Mouse (Mus musculus) cerebral cortex, adult 2 months (tissue): Measurements from ENCODE around the gene Vapb.

Experiments
- WGBS: fragments of 180-500 bp; shearing (Covaris S2); methylation state at CpG from one replicate; pipeline ENCODE4 v1.1.7; 2018; 5-methylcytosine and 5-hydroxymethylcytosine counted together

Gene Vapb

DNA sequence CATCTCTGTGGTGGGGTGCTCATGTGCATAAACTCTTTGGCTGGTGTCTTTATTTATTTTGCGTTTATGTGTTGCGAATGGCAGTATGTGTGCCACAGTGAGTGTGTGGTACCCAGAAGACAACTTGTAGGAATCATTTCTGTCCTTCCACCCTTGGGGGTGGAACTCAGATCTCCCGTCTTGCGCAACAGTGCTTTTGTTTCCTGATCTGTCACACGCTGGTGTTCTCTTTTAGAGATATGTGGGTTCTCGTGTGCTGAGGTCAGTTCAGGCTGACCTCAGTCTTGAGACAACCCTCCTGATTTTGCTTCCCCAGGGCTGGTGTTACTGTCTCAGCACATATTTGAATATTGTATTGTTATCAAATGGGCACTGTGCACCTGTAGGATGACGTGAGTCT, 1.8 kb downstream of the Vapb start:
- WGBS, result 86% methylated on average over 7 of the region's 7 CpGs

DNA sequence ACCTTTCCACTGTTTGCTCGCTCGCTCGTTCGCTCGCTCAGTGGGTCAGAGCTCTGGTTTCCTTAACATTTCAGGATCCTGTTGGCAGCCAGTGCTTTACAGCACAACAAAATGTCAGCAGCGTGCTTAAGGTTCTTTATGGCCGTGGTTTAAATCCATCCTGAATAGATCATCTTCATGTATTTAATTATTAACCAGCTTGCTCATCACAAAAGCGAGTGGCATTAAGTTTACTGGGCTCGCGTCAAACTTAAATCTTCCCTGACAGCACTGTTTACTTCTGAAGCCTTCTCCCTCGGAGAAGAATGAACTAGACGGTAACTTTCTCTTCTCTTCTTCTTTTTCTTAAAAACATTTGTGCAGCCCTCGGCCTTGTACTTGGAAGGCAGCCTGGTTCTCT, 4.8 kb downstream of the Vapb start:
- WGBS, result 75% methylated on average over 13 of the region's 13 CpGs

DNA sequence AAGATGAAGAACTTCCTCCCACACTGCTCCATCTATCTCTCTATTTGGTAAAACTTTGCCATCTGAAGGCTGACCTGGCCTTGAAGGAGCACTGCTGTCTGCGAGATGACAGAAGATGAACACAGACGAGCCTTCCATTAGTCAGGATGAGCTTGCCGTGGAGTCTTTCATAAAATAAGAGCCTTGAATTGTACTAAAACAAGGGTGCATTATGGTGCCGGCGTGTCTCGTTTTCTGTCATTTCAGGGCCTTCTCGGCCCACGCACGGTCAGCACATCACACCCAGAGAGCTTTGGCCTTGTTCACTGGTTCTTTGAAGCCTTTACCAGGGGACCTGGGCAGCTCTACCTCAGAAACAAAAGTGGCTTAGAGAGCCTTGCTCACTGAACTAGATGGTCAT, 5.4 kb downstream of the Vapb start:
- 70% methylated on average over 9 of the region's 9 CpGs for WGBS

DNA sequence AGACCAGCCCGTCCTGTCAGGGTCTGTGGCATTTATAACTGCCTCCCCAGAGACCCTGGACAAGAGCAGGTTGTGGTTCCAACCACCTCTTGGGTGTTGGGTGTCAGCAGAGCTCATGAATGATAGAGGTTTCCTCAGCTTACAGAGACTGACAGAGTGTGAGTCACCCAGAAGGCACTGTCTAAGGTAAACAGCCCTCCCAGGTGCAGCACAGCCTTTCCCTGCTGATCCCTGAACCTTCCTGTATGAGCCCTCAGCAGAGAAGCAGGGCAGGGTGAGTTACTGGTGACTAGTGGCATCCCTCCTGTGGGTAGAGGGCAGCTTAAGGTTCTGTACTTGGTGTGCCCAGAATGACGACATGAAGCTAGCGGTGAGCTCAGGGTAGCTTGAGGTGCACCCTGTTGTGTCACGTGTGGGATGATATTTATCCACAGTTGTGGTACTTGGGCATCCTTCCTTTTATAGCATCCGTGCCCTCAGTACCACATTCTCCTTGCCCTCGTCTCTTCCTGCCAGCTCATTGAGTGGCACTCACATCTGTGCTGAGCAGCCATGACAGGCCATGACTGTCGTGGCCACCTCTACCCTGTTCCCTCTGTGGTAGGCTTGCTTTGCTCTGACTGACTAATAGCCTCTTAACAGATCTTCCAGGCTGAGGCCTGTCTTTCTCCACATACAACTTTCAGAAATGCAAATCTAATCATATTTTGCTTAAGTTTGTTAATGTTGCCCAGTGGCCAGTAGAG, 6.9 kb downstream of the Vapb start:
- 90% methylated on average over 7 of the region's 7 CpGs for WGBS

DNA sequence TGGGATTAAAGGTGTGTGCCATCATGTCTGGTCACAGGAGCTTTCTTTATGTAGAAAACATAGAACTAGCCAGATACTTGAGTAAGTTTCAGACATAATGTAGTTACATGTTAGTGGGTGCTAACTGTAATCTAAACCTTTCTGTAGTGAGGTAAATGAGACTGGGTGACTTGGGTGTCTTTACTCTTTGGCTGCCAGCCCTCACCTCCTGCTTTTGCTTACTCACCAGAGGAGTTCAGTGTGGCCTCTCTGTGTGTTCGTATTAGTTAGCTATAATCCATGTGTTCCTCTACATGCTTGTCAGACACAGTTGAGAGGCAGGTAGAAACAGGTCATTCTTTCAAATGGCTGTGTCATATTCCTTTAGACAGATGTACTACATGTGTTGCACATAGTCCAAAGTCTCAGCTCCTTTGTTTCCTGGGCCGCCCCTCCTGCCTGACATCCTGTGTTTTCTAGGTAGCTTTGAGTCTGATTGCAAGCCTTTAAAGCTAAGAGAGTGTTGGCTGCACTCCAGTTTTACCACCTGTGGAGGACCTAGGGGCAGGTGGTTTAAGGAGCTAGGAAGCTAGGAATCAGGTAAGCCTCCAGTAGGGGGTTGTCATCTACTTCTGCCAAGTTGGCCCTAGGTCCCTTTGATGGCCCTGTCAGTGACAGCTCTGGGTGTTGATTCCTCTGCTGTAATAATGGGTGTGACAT, 11.8 kb downstream of the Vapb start:
- WGBS, result 82% methylated on average over 2 of the region's 2 CpGs

DNA sequence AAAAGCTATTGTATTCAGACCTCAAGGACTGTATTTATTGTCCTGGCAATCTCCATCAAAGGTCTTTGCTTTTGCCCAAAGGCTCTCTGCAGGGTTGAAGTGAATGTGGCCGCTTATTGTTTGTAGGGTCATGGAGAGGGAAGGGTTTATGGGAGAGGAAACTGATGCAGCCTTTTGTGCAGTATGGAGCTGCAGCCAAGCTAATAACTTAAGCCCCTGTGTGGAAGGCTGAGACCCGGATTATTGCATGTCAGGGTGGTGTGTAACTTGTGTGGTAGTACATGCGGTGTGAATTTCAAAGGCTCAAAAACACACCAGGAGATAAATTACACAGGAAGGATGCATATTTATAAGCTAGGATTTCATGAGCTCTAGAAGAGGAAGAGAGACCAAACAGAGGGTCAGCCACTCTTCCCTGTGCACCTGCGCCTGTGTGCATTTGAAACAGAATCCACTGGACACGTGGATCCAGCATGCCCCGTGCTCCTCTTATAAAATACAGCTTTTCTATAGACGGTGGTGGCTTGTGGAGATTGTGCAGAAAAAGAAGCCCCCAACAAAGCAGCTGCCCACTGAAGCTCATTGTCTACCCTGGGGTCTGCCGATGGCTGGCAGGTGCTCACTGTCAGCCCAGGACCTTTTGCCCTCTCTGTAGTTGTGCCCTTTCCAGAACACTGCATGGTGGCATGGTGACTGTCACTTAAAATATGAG, 18.3 kb downstream of the Vapb start:
- 59% methylated on average over 8 of the region's 8 CpGs for WGBS

DNA sequence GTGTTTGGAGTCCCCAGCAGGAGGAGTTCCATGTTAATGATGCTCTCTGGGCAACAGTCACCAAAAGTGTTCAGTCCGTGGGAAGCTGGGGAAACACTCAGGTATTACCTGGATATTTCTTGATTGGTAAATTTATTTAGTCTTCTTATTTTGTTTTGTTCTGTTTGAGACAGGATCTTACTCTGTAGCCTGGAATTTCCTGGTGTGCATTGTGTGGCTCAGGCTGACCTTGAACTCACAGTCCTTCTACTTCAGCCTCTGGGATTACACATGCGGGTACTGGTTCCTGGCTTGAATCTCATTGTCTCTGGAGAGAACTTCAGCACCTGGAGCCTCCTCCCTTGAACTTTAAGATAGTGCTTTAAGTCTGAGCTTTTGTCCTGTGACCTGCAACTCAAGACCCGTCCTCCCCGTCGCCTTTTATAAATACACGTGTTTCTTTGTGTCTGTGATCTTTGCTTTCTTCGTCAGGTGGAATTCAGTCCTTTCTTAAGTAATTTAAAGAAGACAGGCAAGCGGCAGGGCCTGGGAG, 20.4 kb downstream of the Vapb start:
- whole genome bisulfite sequencing, result 87% methylated on average over 8 of the region's 8 CpGs

DNA sequence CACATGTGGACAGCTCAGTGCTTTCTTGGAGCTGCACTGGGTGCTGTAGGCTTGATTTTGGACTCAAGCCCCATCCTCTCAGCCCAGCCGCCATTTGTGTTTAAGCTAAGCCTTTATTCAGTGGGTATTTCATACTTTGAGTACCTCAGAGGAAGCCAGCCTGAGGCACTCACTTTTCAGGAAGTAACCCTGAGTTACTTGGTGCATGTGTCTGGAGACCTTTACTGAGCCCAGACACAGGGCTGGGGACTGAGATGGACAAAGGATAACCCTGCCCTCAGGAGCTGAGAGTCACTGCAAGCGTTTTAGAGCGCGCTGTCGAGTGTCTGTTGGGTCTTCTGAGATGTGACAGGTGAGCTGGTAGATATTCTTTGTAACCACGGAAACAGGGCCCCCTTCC, 23.3 kb downstream of the Vapb start:
- WGBS, result 91% methylated on average over 6 of the region's 6 CpGs

DNA sequence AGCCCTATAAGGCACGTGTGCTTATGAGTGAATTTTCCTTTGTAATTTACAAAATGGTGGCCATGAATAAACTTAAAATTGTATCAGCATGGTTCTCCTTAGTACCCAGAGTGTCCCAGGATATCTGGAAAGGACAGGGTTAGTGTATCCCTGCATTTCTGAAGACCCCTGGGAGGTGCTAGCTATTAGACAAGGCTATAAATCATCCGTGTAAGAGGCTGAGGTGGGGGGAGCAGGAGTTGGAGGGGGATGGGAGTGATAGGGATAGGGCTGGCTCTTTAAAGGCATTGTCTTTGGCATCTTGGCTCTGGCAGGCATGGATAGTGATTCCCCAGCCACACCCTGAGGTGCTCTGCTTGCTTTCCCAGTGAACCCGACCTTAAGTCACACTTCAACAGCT, 27.3 kb downstream of the Vapb start:
- 77% methylated on average over 3 of the region's 3 CpGs for WGBS

DNA sequence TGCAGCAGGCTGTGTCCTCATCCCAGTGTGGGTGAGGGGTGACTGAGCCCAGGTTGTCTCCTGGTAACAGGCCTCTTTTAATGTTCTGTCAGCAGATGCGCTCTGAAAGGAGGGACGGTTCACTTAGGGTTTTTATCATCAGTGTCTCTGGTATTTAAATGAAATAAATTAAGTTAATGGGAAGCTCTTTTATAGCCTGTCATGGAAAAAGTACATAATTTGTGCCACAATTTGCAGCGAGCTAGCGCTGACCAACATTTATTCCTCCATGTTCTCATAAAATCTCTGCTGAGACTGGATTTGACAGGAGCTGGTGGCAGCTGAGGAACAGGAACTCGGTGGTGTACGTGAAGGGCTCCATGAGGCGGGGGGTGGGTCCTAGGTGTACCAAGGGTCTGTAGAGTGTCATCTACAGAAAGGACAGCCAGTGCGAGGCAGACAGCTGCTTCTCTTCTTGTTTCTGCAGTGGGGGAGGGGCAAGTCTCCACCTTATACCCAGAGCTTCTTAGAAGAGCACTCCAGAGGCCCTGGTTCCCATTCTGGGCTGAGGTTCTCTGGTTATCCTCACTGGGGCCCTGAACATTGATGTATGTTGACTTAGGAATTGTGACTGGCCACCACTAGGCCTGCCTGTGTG, 30.8 kb downstream of the Vapb start:
- 88% methylated on average over 8 of the region's 8 CpGs for WGBS

DNA sequence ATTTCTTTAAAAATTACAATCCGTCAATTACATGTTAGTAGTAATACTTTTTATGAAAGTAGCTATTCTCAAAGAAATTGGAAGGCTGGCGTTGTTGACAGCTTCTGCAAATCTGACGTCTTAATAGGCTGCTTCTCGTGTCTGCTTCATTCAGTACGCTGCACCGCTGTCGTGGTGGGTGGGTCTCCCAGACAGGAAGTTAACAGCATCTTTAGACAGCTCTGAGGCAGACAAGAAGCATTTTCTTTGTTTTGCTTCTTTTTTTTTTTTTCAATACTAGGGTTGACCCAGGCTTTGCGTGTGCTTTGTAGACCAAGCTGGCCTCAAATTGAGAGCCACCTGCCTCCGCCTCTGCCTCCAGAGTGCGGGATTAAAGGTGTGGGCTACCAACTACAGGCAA, 31.9 kb downstream of the Vapb start:
- WGBS, result 61% methylated on average over 10 of the region's 10 CpGs

DNA sequence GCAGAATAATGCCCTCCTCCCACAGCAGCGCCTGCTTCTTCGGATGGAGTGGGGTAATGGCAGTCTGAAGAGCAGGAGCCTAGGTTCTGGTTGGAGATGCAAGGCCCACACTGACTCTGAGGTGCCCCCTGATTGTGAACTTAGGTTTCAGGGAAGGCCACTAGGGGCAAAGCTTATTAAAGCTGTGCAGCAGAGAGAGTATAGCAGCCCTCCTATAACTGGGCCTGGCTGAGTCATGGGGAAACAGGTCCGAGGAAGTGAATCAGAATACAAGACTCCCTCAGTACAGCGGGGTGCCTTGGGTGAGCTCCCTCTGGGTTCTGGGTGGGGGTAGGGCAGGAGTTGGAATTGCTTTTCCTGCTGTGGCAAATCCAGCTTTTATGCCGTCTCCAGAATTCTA, 33.3 kb downstream of the Vapb start:
- WGBS, result 47% methylated on average over 5 of the region's 5 CpGs

DNA sequence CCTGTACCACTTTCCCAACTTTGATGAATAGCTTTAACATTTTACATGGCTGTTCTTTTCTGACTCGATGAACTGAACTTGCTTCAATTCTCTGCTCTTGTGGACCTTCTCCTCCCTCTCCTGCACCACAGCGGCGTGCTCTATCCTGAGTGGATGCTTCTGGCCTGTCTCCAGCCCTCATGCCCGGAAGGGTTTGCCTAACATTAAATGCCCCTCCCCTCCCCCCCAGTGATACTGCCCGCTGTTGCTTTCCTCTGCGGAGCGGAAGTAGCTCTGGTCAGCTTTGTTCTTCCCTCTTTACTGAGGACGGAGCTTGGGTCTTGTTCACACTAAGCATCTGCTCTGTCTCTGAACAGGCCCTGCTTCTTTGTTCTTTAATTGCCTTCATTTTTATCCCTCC, 34.4 kb downstream of the Vapb start:
- WGBS, result 50% methylated on average over 8 of the region's 8 CpGs

DNA sequence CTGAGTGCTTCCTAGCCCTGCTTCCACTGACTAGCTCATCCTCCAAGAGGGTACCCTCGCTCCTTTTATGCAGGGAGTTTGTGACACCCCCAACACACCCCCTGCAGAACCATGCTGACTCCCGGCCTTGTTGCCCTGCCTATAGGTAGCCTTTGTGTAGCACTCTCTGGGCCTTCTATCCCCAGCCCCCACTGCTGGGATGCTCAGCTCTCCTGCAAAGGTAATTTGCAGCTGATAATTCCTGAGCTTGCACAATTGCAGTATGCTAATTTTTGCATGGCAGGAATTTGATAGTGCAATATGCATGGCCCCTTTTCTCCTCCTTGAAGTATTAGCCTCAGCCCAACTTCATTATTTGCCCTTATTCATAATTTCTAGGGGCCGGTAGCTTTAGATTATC, 38.2 kb downstream of the Vapb start:
- 85% methylated on average over 3 of the region's 3 CpGs for WGBS

DNA sequence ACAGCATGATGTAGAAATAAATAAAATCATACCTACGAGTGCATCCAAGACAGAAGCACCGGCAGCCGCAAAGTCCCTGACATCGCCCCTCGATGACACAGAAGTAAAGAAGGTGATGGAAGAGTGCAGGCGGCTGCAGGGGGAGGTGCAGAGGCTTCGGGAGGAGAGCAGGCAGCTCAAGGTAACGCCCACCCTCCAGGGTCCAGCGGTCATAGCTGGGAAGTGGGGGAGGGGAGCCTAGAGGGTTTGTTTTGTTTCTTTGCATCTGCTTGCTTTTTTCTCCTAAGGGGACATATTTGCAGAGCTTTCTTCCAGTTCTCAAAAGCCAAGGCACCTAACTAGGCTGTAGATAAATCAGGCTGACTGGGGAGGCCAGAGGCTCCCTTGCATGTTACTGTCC, 38.8 kb downstream of the Vapb start:
- 76% methylated on average over 9 of the region's 9 CpGs for WGBS

DNA sequence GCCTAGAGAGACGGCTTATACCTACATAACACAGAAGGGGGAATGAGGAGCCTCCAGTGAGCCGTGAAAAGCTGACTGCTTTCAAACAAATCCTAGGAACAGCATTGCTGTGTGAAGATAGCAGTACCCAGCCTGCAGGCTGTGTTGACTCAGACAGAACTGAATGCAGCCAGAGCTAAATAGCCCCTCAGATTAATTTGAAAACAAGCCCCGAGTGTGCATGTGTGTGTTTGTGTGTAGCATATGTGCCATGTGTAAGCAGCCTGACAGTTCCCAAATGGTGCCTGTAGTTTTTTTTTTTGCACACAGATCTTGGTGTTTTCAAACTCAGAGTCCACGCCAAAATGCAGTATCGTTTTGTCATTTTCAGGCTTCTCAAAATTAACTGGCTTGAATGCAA, 43.6 kb downstream of the Vapb start:
- 79% methylated on average over 5 of the region's 5 CpGs for WGBS

DNA sequence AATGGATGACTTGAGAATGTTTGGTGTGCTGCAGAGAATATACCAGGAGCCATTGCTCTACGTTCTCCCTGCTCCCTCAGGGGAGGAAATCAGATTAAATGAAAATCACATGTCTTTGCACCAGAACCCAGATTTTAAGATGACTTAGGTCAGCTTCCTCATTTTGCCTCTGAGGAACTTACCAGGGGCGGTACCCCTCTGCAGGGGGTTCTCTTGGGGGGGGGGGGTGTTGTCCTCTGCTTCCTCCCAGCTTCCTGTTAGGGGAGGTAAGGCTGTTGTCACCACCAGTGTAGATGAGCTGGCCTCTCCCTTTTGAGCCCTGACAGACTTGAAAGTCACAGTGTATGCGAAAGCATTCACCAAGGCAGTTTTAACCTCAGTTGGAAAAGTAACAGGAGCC, 47.1 kb downstream of the Vapb start:
- 77% methylated on average over 3 of the region's 3 CpGs for WGBS

DNA sequence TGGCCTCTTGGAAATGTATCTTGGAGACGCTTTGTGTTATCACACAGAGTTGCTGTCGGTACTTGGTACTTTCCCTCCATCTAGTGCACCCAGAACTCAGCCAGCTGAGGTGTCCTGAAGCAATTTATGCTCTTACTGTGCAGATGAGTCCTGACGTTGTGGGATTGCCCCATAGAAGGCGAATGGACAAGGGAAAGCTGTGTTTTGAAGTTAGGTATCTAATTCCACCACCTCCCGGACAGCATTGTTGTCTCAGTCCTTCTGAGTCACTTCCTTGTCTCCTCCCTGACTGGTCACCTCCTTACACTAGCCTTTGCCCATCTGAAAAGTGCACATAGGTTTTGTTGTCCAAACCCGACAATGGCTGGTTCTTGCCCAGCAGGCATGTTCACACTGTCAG, 47.6 kb downstream of the Vapb start:
- 74% methylated on average over 6 of the region's 6 CpGs for WGBS

DNA sequence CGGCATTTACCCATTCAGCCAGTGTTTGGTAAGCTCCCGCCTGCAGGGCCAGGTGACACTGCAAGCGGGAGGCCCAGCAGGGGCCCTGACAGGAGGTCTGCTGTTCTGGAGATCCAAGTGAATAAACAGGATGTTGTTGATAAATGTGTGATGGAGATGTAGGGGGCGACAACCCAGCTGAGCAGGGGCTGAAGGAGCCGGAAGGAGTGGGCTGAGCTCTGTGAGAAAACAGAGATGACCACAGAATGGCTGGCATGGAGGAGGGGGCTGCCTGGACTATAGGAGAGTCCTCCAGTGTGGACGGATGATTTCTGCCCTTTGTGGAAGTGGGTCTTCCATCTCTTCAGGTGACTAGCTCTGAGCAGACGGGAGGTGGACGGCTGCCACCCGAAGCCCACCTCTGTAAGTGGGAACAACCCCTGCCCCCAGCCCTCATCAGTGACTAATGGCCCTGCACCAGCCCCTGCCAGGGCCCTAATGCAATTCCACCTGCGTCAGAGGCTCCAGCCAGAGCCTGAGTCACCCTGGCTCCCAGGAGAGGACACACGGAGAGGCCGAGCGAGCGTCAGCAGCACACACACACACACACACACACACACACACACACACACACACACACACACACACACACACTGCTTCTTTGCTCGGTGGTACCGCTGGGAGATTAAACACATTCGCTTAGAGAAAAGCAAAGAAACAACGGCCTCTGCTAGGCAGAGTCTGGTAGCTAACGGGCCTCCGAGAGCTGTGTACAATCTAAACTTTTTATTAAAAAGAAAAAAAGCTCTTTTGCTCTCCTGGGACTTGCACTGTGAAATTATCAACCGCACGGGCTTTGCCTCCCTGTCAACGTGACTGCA, 52.9 kb downstream of the Vapb start:
- 41% methylated on average over 23 of the region's 23 CpGs for WGBS

DNA sequence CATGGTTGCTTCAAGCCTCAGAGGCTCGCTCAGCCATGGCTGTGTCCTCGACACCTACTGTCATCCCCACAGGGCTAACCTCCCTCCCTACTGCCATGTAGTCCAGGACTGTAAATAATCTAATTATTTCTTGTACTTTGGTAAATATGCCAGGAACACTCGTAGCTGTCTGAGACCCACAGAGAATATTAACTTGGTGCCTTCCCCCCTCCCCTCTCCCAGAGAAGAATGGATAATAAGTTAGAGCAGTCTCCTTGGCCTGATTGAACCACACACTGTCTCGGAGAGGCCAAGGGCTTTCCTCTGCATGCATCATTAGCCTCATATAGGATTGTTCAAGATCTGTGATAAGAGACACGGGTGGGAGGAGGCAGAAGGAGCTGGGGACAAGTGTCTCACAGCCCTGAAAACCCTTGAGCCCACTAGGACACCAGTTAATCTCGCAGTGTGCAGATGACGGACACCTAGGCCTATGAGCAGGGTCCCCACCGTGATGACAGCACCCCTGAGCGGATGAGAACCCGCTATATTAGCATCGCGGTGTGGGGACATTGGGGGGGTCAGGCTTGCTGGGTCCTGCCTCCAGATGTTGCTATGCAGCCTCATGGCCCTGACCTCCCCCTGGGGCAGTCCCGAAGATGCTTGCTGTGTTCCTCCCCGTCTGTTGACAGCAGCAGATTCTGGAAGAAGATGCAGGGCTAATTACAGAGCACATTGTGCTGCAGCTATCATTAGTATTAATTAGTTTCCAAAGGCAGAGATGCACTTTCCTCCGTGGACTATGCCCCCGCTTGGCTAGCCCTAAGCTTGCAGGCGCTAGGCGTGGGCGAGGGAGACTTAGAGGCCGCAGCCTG, 54.8 kb downstream of the Vapb start:
- 81% methylated on average over 20 of the region's 20 CpGs for WGBS
